Mouse (Mus musculus) myocyte (in vitro differentiated cells): ENCODE data around the gene Rps3a1.

Source experiments
- E2F4 ChIP-seq: IDR thresholded peaks from one replicate; pipeline ENCODE4 v1.6.1; 2011; ENCODE audit warnings: mild to moderate bottlenecking, control low read depth, moderate library complexity; ENCODE audit not compliant: insufficient read depth
- MAX ChIP-seq: IDR thresholded peaks from one replicate; pipeline ENCODE4 v1.6.1; 2011; ENCODE audit warnings: low read depth, mild to moderate bottlenecking, control low read depth
- MYOD1 ChIP-seq, 3 experiments: IDR thresholded peaks; one replicate each; pipeline ENCODE4 v1.6.1; 2011; ENCODE audit warnings: control low read depth in 2 of 3, low read depth in 2 of 3, mild to moderate bottlenecking in 2 of 3, moderate library complexity in 1 of 3; ENCODE audit not compliant: insufficient read length in 2 of 3, control insufficient read depth in 1 of 3
- MYOG ChIP-seq, 3 experiments: IDR thresholded peaks; one replicate each; pipeline ENCODE4 v1.6.1; 2011; ENCODE audit warnings: control low read depth in 2 of 3, low read depth in 2 of 3, mild to moderate bottlenecking in 2 of 3; ENCODE audit not compliant: insufficient read length in 2 of 3, control insufficient read depth in 1 of 3, insufficient read depth in 1 of 3
- POLR2A ChIP-seq: IDR thresholded peaks from one replicate; pipeline ENCODE4 v1.6.1; 2011; ENCODE audit warnings: low read depth, mild to moderate bottlenecking, control low read depth, moderate library complexity; ENCODE audit not compliant: insufficient read length
- POLR2AphosphoS2 ChIP-seq: IDR thresholded peaks from one replicate; pipeline ENCODE4 v1.6.1; 2011; ENCODE audit warnings: low read depth, control low read depth; ENCODE audit not compliant: insufficient read length
- TCF12 ChIP-seq: IDR thresholded peaks from one replicate; pipeline ENCODE4 v1.6.1; 2011; ENCODE audit warnings: mild to moderate bottlenecking, control low read depth; ENCODE audit not compliant: poor library complexity, insufficient read depth, severe bottlenecking
- USF1 ChIP-seq: IDR thresholded peaks from one replicate; pipeline ENCODE4 v1.6.1; 2011; ENCODE audit warnings: low read depth, mild to moderate bottlenecking, control low read depth, moderate library complexity

GRCm38 (mm10) chr3:86149521-86149920 lies 7.0 kb upstream of the Rps3a1 start:
- TF ChIP-seq POLR2A (no peak), TCF12 (no peak), MYOD1 (IDR thresholded peaks at IDR 0.05; ENCODE audit: control insufficient read depth in 1 of 3, insufficient read length in 2 of 3, low read depth in 2 of 3) (no peak), MAX (no peak), USF1 (no peak), E2F4 (no peak), POLR2AphosphoS2 (no peak), MYOG (IDR thresholded peaks at IDR 0.05; ENCODE audit: control insufficient read depth in 1 of 3, insufficient read depth in 1 of 3, insufficient read length in 2 of 3, low read depth in 2 of 3) (no peak)
